In the genomic region with DNA sequence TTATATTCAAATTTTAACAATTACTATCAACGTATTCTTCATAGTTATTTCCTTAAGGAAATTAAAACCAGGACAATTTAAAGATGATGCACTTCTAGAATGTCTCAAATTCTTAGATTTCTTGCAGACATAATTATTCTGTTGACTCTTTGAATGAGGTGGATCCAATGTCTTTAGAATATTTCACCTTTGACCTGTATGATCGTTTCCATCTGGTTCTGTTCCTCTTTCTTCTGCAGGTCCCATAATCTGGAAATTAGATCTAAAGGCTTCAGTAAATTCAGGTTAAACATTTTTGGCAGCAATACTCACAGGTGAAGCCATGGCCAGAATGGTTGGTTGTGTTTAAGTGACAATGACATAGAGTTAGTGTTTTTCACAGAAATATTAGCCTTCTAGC, we compare ENCODE assay signal across 35 mouse cellular contexts.
"Had no signal": no experiment of that assay in that cellular context is flagged by ENCODE, and none has a peak within 500 bp of the region (broad histone marks: within the 10 kb centered on the region; RNA-seq: fewer than 3 reads in every experiment).

No protein-coding gene starts in this region.

- H3K36me3 ChIP-seq: heart, embryonic 12.5 days; heart, embryonic 13.5 days; heart, embryonic 15.5 days; hindbrain, embryonic 10.5 days; hindbrain, embryonic 12.5 days; hindbrain, embryonic 13.5 days; hindbrain, embryonic 15.5 days; intestine, embryonic 15.5 days; kidney, embryonic 15.5 days had no signal

- H3K27ac ChIP-seq: heart, embryonic 13.5 days; heart, embryonic 15.5 days; hindbrain, embryonic 10.5 days; hindbrain, embryonic 12.5 days; hindbrain, embryonic 13.5 days; hindbrain, embryonic 14.5 days; hindbrain, embryonic 15.5 days; hindbrain, postnatal 0 days; intestine, embryonic 15.5 days; kidney, embryonic 15.5 days; kidney, postnatal 0 days; layer of hippocampus, adult 2 months; left cerebral cortex, adult 2 months had no signal

- H3K9me3 ChIP-seq: heart, embryonic 12.5 days; heart, embryonic 13.5 days; heart, embryonic 15.5 days; hindbrain, embryonic 12.5 days; hindbrain, embryonic 13.5 days; hindbrain, embryonic 15.5 days; intestine, embryonic 15.5 days; kidney, embryonic 15.5 days had no signal

- DNase-seq: heart, postnatal 10 days; heart, postnatal 14 days; heart, postnatal 36 days; heart, postnatal 4 days; kidney, adult 11 months; kidney, adult 18-20 months; kidney, adult 2 months; kidney, adult 8-10 months; kidney, adult 9 months; kidney, postnatal 10 days; kidney, postnatal 14 days; kidney, postnatal 25 days; kidney, postnatal 36 days; kidney, postnatal 4 days; layer of hippocampus, adult 9-11 months; layer of hippocampus, postnatal 36 days had no signal

- H3K27me3 ChIP-seq: heart, embryonic 12.5 days; heart, embryonic 13.5 days; heart, embryonic 15.5 days; hindbrain, embryonic 12.5 days; hindbrain, embryonic 13.5 days; hindbrain, embryonic 15.5 days; intestine, embryonic 15.5 days; kidney, embryonic 15.5 days had no signal

- ATAC-seq: hindbrain, embryonic 16.5 days; hindbrain, postnatal 0 days; inflammation-experienced regulatory T-cells, adult 6 months; intestine, embryonic 15.5 days; intestine, embryonic 16.5 days; intestine, postnatal 0 days had no signal

- H3K4me3 ChIP-seq: heart, embryonic 12.5 days; heart, embryonic 13.5 days; heart, embryonic 15.5 days; hindbrain, embryonic 10.5 days; hindbrain, embryonic 12.5 days; hindbrain, embryonic 13.5 days; hindbrain, embryonic 15.5 days; intestine, embryonic 15.5 days; kidney, embryonic 15.5 days; layer of hippocampus, adult 2 months; left cerebral cortex, adult 2 months had no signal

- H3K4me2 ChIP-seq: heart, embryonic 11.5 days; heart, embryonic 12.5 days; heart, embryonic 13.5 days; heart, embryonic 15.5 days; hindbrain, embryonic 12.5 days; hindbrain, embryonic 13.5 days; hindbrain, embryonic 14.5 days; hindbrain, embryonic 15.5 days; intestine, embryonic 15.5 days; kidney, embryonic 15.5 days had no signal

- H3K4me1 ChIP-seq: heart, embryonic 12.5 days; heart, embryonic 13.5 days; heart, embryonic 15.5 days; hindbrain, embryonic 10.5 days; hindbrain, embryonic 12.5 days; hindbrain, embryonic 13.5 days; hindbrain, embryonic 15.5 days; intestine, embryonic 15.5 days; kidney, embryonic 15.5 days had no signal

- H3K9ac ChIP-seq: heart, embryonic 12.5 days; heart, embryonic 13.5 days; heart, embryonic 15.5 days; hindbrain, embryonic 12.5 days; hindbrain, embryonic 13.5 days; hindbrain, embryonic 14.5 days; hindbrain, embryonic 15.5 days; intestine, embryonic 15.5 days; kidney, embryonic 15.5 days had no signal
